Mouse (Mus musculus) forebrain, postnatal 0 days (tissue): Measurements from ENCODE around the gene Myf5. TPM values are rescaled to one million over a fixed set of nuclear protein-coding genes. Genes with fewer than 3 reads are reported as not detected.

Experiments
- ATAC-seq: fragments of 200-750 bp; cut with Nextera tagmentation; 2 replicates; pipeline ENCODE4 v1.8.0; 2017; ENCODE audit warnings: mild to moderate bottlenecking, moderate library complexity
- DNase-seq: peaks from one replicate; pipeline ENCODE4 v3.0.0-alpha.2; 2015
- H3K27ac ChIP-seq: fragments of 300-500 bp; sonication (generic); 2 replicates; pipeline ENCODE4 v1.5.1; 2014; ENCODE audit warnings: low read depth, mild to moderate bottlenecking, antibody characterized with exemption, low read length, moderate library complexity, mixed read lengths
- H3K27me3 ChIP-seq: fragments of 300-500 bp; sonication (generic); 2 replicates; pipeline ENCODE4 v1.6.1; 2014; ENCODE audit warnings: mild to moderate bottlenecking, low read length, mixed read lengths; ENCODE audit not compliant: insufficient read depth
- H3K36me3 ChIP-seq: fragments of 300-500 bp; sonication (generic); 2 replicates; pipeline ENCODE4 v1.6.1; 2014; ENCODE audit warnings: mild to moderate bottlenecking, moderate library complexity; ENCODE audit not compliant: insufficient read depth
- H3K4me1 ChIP-seq: fragments of 300-500 bp; sonication (generic); 2 replicates; pipeline ENCODE4 v1.6.1; 2014; ENCODE audit warnings: antibody characterized with exemption; ENCODE audit not compliant: insufficient read depth
- H3K4me2 ChIP-seq: fragments of 300-500 bp; sonication (generic); 2 replicates; pipeline ENCODE4 v1.6.1; 2014; ENCODE audit warnings: low read depth, mild to moderate bottlenecking, moderate library complexity
- H3K4me3 ChIP-seq: fragments of 300-500 bp; sonication (generic); 2 replicates; pipeline ENCODE4 v1.5.1; 2014; ENCODE audit warnings: low read depth, low read length, mixed read lengths
- H3K9ac ChIP-seq: fragments of 300-500 bp; sonication (generic); 2 replicates; pipeline ENCODE4 v1.6.1; 2014; ENCODE audit warnings: mild to moderate bottlenecking
- H3K9me3 ChIP-seq: fragments of 300-500 bp; sonication (generic); 2 replicates; pipeline ENCODE4 v1.6.1; 2016; ENCODE audit warnings: low read length
- CTCF ChIP-seq: sonication (generic); IDR thresholded peaks from 2 replicates; pipeline ENCODE4 v1.5.1; 2016; ENCODE audit warnings: antibody characterized with exemption, control low read depth, low read depth
- WGBS: fragments of 180-500 bp; shearing (Covaris S2); extraction: QIAGEN DNeasy Blood & Tissue Kit; methylation state at CpG from one replicate; pipeline ENCODE4 v1.1.7; 2014; 5-methylcytosine and 5-hydroxymethylcytosine counted together
- polyA plus RNA-seq: library from polyadenylated mRNA; unstranded; fragments of >200 nt; fragmentation: Nextera tagmentation; extraction: Ambion mirVana; gene quantifications from 2 replicates; pipeline ENCODE4 v1.2.1, GENCODE M21; 2015
- total RNA-seq: library from RNA; depleted of rRNA; stranded (reverse); fragments of >200 nt; gene quantifications from 2 replicates; pipeline ENCODE4 v1.2.3, GENCODE M21; 2014; rRNA removed

Myf5 gene
- not detected in 2 replicates for total RNA-seq
- polyA plus RNA-seq = not detected in 2 replicates

DNA sequence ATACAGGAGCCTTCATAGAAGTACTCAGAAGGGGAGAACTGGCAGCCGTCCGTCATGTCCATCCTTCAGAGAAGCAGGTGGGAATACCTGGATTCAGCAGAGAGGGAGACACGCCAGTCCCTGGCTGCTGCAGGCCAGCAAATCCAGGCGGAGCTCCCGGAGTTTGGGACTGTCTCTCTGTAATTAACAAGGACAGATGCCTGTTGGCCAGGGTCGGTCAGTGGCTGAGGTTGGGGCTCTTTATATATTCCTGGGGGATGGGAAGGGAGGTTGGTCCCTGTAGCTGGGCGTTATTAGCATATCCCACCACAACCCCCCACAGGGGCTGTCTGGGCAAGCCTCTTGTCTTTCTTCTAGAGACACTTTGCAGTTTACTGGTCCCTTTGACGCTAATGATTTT lies at the start of gene Myf5:
Myf5 (minus strand) TSS at position 265 of the 400 bp plus-strand sequence.
- no peaks in the 10 kb centered on the region for H3K36me3 ChIP-seq
- no peak within 1 kb of the TSS for H3K4me3 ChIP-seq
- H3K4me1 ChIP-seq = no peaks in the 10 kb centered on the region
- WGBS = 71% methylated on average over 8 of the region's 8 CpGs
- H3K27me3 ChIP-seq = no peaks in the 10 kb centered on the region
- H3K9me3 ChIP-seq = no peaks in the 10 kb centered on the region
- H3K9ac ChIP-seq = no peak within 1 kb of the TSS
- H3K4me2 ChIP-seq = no peak within 1 kb of the TSS
- TF ChIP-seq CTCF = no peak
- ATAC-seq (no peak), DNase-seq (no peak)
- no peak within 1 kb of the TSS for H3K27ac ChIP-seq

DNA sequence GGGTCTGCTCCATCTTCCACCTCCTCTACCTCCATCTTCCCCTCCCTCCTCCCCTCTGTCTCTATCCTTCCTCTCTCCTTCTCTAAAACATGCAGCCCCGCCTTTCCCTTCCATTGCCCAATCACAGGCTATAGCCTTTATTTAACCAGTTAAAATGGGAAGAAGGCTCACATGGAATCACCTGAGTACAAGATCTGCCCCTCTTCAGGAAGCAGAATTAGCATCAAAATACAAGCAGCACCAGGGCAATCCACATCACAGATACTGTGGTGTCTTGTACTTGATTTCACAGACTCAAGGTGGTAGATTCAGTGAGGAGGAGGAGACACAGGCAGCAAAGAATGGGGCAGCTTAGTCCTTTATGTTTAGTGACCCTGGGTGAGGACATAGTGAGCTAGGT lies 42.8 kb upstream of the Myf5 start:
- Histone ChIP-seq H3K36me3 (no peaks in the 10 kb centered on the region), H3K4me1 (no peaks in the 10 kb centered on the region), H3K9me3 (no peaks in the 10 kb centered on the region), H3K9ac (no peak overlapping the region), H3K27me3 (no peaks in the 10 kb centered on the region), H3K4me3 (no peak overlapping the region), H3K4me2 (no peak overlapping the region), H3K27ac (no peak overlapping the region)
- no peak for TF ChIP-seq CTCF
- no peak for ATAC-seq
- WGBS = 89% methylated on average over 1 of the region's 1 CpGs
- DNase-seq = no peak

DNA sequence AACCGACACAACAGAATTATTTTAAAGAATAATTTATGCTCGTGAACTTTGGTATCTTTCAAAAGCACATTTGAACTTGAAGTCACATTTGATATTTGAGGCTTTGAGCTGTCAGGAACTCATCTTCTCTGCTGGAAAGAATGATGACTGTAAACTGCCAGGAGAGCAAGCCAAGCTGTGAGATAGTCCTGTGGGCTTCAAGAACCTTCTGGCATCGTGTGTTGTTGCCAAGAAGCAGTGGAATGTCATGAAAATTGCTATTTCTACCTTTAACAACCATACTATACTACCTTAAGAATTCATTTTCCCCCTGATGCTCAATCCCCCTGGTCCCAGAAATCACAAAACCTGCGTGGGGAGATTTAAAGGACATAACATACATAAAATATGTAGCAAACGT lies 33.3 kb upstream of the Myf5 start:
- no peak overlapping the region for H3K9ac ChIP-seq
- peak; percentile 47; the same call in 1 of the 2 replicates for ATAC-seq
- no peaks in the 10 kb centered on the region for H3K9me3 ChIP-seq
- H3K4me1 ChIP-seq = no peaks in the 10 kb centered on the region
- 78% methylated on average over 5 of the region's 5 CpGs for WGBS
- H3K27me3 ChIP-seq = no peaks in the 10 kb centered on the region
- no peaks in the 10 kb centered on the region for H3K36me3 ChIP-seq
- no peak overlapping the region for H3K27ac ChIP-seq
- TF ChIP-seq CTCF = no peak
- DNase-seq = peak; percentile 7
- H3K4me3 ChIP-seq = no peak overlapping the region
- H3K4me2 ChIP-seq = no peak overlapping the region

DNA sequence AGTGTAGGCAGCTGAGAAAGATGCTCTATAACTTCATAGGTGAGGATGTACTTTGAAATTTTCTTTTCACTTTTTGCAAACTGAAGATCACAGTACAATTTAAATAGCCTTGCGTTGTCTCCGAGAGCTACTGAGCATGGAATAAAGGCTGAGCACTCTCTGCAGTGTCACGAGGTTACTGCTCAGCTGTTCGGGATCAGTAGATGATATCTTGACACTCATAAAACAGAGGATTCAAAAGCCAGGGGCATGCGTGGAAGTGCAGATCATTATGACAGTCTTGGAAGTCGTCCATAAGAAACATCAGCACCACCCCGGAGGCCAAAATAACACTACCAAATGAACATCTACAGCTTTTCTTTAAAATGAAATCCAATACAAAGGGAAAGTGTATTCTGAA lies 30.7 kb upstream of the Myf5 start:
- ATAC-seq (no peak), DNase-seq (no peak)
- 78% methylated on average over 7 of the region's 7 CpGs for WGBS
- H3K4me3 ChIP-seq = no peak overlapping the region
- no peak for TF ChIP-seq CTCF
- H3K27me3 ChIP-seq = no peaks in the 10 kb centered on the region
- H3K4me1 ChIP-seq = no peaks in the 10 kb centered on the region
- H3K9me3 ChIP-seq = no peaks in the 10 kb centered on the region
- no peak overlapping the region for H3K27ac ChIP-seq
- H3K36me3 ChIP-seq = no peaks in the 10 kb centered on the region
- no peak overlapping the region for H3K9ac ChIP-seq
- no peak overlapping the region for H3K4me2 ChIP-seq

DNA sequence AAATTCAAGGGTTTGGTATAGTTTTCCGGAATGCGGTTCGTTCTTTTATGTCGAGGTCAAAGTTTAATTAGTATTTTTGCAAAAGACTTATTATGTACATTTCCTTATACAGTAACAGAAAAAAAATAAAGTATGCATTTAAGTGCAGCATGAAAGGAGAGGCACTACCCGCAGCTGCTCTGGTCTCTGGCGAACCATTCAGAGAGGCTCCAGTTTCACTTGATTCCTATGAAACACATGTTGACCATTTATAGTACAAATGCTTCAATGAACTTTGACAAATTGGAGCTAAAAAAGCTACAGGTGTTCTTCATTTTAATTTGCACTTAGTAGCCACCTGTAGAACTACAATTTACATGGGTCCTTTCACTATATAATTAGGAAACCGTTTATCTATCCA lies 28.8 kb upstream of the Myf5 start:
- Histone ChIP-seq H3K4me1 (no peaks in the 10 kb centered on the region), H3K9me3 (no peaks in the 10 kb centered on the region), H3K4me3 (no peak overlapping the region), H3K36me3 (no peaks in the 10 kb centered on the region), H3K27me3 (no peaks in the 10 kb centered on the region), H3K27ac (no peak overlapping the region), H3K4me2 (no peak overlapping the region), H3K9ac (no peak overlapping the region)
- no peak for ATAC-seq
- no peak for TF ChIP-seq CTCF
- WGBS = 66% methylated on average over 7 of the region's 7 CpGs
- DNase-seq = no peak

DNA sequence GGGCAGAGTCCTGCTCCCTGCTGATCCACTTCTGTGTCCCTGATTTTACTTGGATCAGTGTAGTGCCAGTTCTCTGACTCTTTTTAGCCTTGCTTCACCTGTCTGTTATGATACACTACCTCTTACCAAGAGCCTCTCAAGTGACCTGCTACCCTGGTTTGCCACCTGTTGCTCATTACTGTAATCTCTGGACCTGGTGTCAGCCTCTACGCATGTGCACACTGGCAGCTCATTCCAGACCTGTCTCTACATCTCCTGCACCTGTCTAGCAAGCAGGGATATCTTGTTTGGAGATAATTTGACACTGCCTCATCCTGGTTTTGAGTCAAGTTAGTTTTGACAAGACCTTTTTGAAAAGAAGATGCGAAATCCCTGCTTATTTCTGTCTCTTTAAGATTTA lies 20.5 kb upstream of the Myf5 start:
- Histone ChIP-seq H3K4me3 (no peak overlapping the region), H3K9ac (no peak overlapping the region), H3K36me3 (no peaks in the 10 kb centered on the region), H3K27ac (no peak overlapping the region), H3K4me1 (no peaks in the 10 kb centered on the region), H3K27me3 (no peaks in the 10 kb centered on the region), H3K9me3 (no peaks in the 10 kb centered on the region), H3K4me2 (no peak overlapping the region)
- no peak for DNase-seq
- no peak for TF ChIP-seq CTCF
- ATAC-seq = no peak
- 87% methylated on average over 2 of the region's 2 CpGs for WGBS

DNA sequence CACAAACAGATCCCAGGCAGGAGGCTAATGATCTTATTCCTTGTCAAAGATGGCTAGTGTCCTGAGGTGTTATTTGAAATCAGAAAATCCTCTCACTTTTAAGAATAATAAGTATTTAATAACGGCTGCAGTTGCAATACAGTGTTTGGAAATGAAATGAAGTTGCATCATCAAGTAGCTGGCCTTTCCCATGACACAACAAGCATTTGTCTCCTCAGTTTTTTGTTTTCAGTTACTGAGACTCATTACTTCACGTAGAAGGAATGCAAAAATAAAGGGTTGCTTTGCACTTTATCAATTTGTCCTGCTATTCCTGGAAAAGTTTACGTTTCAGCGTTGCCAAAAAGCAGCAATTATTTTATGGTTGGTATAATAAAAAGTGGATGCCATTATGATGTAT lies 17.5 kb upstream of the Myf5 start:
- no peak for ATAC-seq
- no peak for TF ChIP-seq CTCF
- Histone ChIP-seq H3K36me3 (no peaks in the 10 kb centered on the region), H3K4me2 (no peak overlapping the region), H3K9me3 (no peaks in the 10 kb centered on the region), H3K9ac (no peak overlapping the region), H3K4me1 (no peaks in the 10 kb centered on the region), H3K27ac (no peak overlapping the region), H3K27me3 (no peaks in the 10 kb centered on the region), H3K4me3 (no peak overlapping the region)
- 58% methylated on average over 4 of the region's 4 CpGs for WGBS
- DNase-seq = no peak

DNA sequence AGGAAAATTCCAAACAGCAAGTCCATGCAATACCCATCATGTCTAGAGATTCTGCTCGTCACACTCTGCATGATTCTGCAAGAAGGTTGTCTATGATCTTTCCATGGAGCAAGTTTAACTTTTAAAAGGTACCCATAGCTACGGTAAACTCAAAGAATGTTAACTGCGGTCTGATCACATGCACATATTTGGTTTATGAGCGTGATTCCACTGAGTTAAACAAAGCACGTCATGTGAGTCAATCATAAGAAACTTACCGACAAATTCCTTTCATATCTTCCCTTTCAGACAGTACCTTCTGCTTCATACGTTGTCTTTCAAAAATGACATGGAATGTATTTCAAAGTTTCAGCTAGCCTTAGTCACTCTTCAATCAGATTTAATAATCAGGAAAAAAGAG lies 16.3 kb upstream of the Myf5 start:
- Histone ChIP-seq H3K9ac (no peak overlapping the region), H3K4me2 (no peak overlapping the region), H3K27me3 (no peaks in the 10 kb centered on the region), H3K4me3 (no peak overlapping the region), H3K9me3 (no peaks in the 10 kb centered on the region), H3K4me1 (no peaks in the 10 kb centered on the region), H3K36me3 (no peaks in the 10 kb centered on the region), H3K27ac (no peak overlapping the region)
- WGBS = 91% methylated on average over 7 of the region's 7 CpGs
- TF ChIP-seq CTCF = no peak
- DNase-seq (no peak), ATAC-seq (no peak)
